Mouse (Mus musculus) kidney, postnatal 0 days (tissue): Measurements from ENCODE around the gene Hdac1. TPM values are rescaled to one million over a fixed set of nuclear protein-coding genes. Genes with fewer than 3 reads are reported as not detected.
A peak's percentile ranks its signal among the peaks of the same experiment; 100 is the strongest.

Source experiments
- ATAC-seq: fragments of 200-750 bp; cut with Nextera tagmentation; replicated peaks from 2 replicates; pipeline ENCODE4 v1.8.0; 2017; ENCODE audit warnings: low read depth, moderate number of reproducible peaks, moderate TSS enrichment, moderate library complexity; ENCODE audit not compliant: low FRiP score
- DNase-seq: peaks from one replicate; pipeline ENCODE4 v3.0.0-alpha.2; 2016; ENCODE audit warnings: low spot score
- H3K27ac ChIP-seq: fragments of 300-500 bp; sonication (generic); 2 replicates; pipeline ENCODE4 v1.5.1; 2014; ENCODE audit warnings: mild to moderate bottlenecking
- H3K27me3 ChIP-seq: fragments of 300-500 bp; sonication (generic); 2 replicates; pipeline ENCODE4 v1.6.1; 2014; ENCODE audit warnings: low read length, mixed read lengths; ENCODE audit not compliant: insufficient read depth
- H3K36me3 ChIP-seq: fragments of 300-500 bp; sonication (generic); 2 replicates; pipeline ENCODE4 v1.6.1; 2014; ENCODE audit warnings: low read length, mixed read lengths; ENCODE audit not compliant: insufficient read depth
- H3K4me1 ChIP-seq: fragments of 300-500 bp; sonication (generic); replicated peaks from 2 replicates; pipeline ENCODE4 v1.6.1; 2014; ENCODE audit warnings: antibody characterized with exemption, low read length, mixed read lengths; ENCODE audit not compliant: insufficient read depth
- H3K4me2 ChIP-seq: fragments of 300-500 bp; sonication (generic); 2 replicates; pipeline ENCODE4 v1.6.1; 2014; ENCODE audit warnings: mild to moderate bottlenecking, low read length, moderate library complexity, mixed read lengths
- H3K4me3 ChIP-seq: fragments of 300-500 bp; sonication (generic); replicated peaks from 2 replicates; pipeline ENCODE4 v1.5.1; 2014; ENCODE audit warnings: low read depth, low read length
- H3K9ac ChIP-seq: fragments of 300-500 bp; sonication (generic); 2 replicates; pipeline ENCODE4 v1.6.1; 2014; ENCODE audit warnings: low read depth, low read length
- H3K9me3 ChIP-seq: fragments of 300-500 bp; sonication (generic); replicated peaks from 2 replicates; pipeline ENCODE4 v1.6.1; 2016; ENCODE audit warnings: low read length, inconsistent platforms, mixed read lengths
- CTCF ChIP-seq: IDR thresholded peaks from 2 replicates; pipeline ENCODE4 v1.5.1; 2016; ENCODE audit warnings: antibody characterized with exemption, low read depth, mild to moderate bottlenecking, moderate library complexity
- WGBS: fragments of 180-500 bp; shearing (Covaris S2); extraction: QIAGEN DNeasy Blood & Tissue Kit; methylation state at CpG from one replicate; pipeline ENCODE4 v1.1.7; 2014; 5-methylcytosine and 5-hydroxymethylcytosine counted together
- polyA plus RNA-seq: library from polyadenylated mRNA; unstranded; fragments of >200 nt; fragmentation: Nextera tagmentation; extraction: Ambion mirVana; gene quantifications from 2 replicates; pipeline ENCODE4 v1.2.1, GENCODE M21; 2015

The Hdac1 gene
- polyA plus RNA-seq, 1 experiment from 2014 or later = 170 TPM

DNA sequence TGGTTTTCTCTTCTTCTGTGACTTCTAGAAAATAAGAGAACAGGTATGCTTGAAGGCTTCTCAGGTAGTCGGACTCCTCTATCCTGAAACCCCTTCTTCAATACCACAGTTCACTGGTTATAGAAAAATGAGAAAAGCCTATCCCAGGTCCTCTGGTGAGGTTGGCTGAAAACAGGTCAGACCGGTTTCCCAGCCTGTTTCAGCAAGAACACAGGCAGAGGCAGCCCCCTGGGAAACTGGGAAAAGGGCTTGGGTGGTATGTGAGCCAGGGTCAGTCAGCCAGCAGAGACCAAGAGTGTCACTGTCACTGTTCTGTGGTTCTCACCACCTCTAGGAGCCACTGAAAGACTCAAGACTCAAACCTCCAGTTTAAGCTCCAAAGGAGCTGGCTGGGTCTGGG lies 25.6 kb downstream of the Hdac1 start:
- WGBS = 31% methylated on average over 2 of the region's 2 CpGs
- Histone ChIP-seq H3K4me1 (no peaks in the 10 kb centered on the region), H3K4me3 (no peak overlapping the region), H3K9me3 (no peaks in the 10 kb centered on the region), H3K36me3 (peaks cover 21% of the 10 kb centered on the region), H3K4me2 (no peak overlapping the region), H3K27me3 (no peaks in the 10 kb centered on the region), H3K27ac (peak overlapping the region; percentile 65), H3K9ac (no peak overlapping the region)
- TF ChIP-seq CTCF = no peak
- ATAC-seq (no peak; the same call in 1 of the 2 replicates), DNase-seq (peak; percentile 34)

DNA sequence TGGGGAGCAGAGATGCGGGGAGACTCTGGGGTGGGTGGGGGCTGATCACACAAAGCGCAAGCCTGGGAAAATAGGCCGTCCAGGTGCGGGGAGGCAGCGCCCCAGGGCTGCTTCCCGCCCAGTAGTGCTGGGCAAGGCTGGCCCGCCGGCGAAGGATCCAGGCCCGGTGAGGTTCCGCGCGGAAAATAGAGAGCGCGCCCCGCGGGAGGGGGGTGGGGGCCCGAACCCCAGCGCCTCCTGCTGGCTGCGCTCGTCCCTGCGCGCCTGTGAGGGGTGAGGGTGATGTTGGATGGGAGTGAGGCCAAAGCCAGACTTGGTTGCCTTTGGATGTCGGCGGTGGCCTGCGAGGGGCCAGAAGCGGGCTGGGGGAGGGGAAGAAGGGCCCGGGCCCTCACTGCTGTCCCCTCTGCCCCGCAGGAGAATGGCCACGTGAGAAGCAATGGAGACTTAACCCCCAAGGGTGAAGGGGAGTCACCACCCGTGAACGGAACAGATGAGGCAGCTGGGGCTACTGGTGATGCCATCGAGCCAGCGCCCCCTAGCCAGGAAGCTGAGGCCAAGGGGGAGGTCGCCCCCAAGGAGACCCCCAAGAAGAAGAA lies 28.1 kb downstream of the Hdac1 start:
- 0 out of 2 replicates have a peak, but pooled peaks cover 3% of the 10 kb centered on the region for H3K4me1 ChIP-seq

DNA sequence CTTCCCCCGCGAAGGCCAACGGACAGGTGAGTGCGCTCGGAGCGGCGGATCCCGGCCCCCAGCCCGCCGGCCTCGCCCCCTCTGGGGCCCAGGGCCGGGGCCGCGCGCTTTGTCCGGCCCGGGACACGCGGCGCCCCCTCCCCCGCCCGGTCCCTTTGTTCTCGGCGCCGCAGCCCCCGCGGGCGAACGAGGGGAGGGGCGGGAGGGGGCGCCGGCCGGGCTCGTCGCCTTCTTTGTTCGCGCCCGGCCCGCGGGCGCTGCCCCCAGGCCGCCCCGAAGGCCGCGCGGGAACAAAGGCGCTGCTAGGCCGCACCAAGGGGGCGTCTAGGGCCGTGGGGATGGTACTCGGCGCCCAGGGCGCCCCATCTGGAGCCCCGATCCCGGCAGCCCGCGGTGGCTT lies 28.6 kb downstream of the Hdac1 start:
- no peaks in the 10 kb centered on the region for H3K27me3 ChIP-seq
- no peak for DNase-seq
- 0 out of 2 replicates have a peak, but pooled peaks cover 3% of the 10 kb centered on the region for H3K4me1 ChIP-seq
- ATAC-seq = peak; percentile 11; the same call in 1 of the 2 replicates
- peak overlapping the region; percentile 99 for H3K9ac ChIP-seq
- peak overlapping the region; percentile 79 for H3K4me3 ChIP-seq
- TF ChIP-seq CTCF = no peak
- no peaks in the 10 kb centered on the region for H3K36me3 ChIP-seq
- no peaks in the 10 kb centered on the region for H3K9me3 ChIP-seq
- H3K4me2 ChIP-seq = peak overlapping the region; percentile 70
- peak overlapping the region; percentile 92 for H3K27ac ChIP-seq
- WGBS = under 1% methylated on average over 36 of the region's 57 CpGs

More for the DNA sequence above, 28.1 kb downstream of the Hdac1 start:
- no peaks in the 10 kb centered on the region for H3K27me3 ChIP-seq
- H3K9ac ChIP-seq = peak overlapping the region; percentile 99
- ATAC-seq = peak; percentile 47
- peak overlapping the region; percentile 79 for H3K4me3 ChIP-seq
- peak overlapping the region; percentile 92 for H3K27ac ChIP-seq
- peak; percentile 81 for TF ChIP-seq CTCF
- no peaks in the 10 kb centered on the region for H3K36me3 ChIP-seq
- no peaks in the 10 kb centered on the region for H3K9me3 ChIP-seq
- peak overlapping the region; percentile 70 for H3K4me2 ChIP-seq
- under 1% methylated on average over 33 of the region's 35 CpGs for WGBS
- DNase-seq = peak; percentile 68

GRCm38 (mm10) chr4:129513086-129513767 lies 29.3 kb downstream of the Hdac1 start, which contains the start of gene Marcksl1:
TSS of gene Marcksl1 (plus strand) at chr4:129513581.
- Histone ChIP-seq H3K9ac (peak within 1 kb of the TSS; percentile 99), H3K27ac (peak within 1 kb of the TSS; percentile 92), H3K27me3 (no peaks in the 10 kb centered on the region), H3K4me1 (0 out of 2 replicates have a peak, but pooled peaks cover 3% of the 10 kb centered on the region), H3K36me3 (no peaks in the 10 kb centered on the region), H3K9me3 (no peaks in the 10 kb centered on the region), H3K4me2 (peak within 1 kb of the TSS; percentile 70), H3K4me3 (peak within 1 kb of the TSS; percentile 79)
- DNase-seq (peak; percentile 91), ATAC-seq (peak; percentile 82)
- 7% methylated on average over 28 of the region's 47 CpGs for WGBS
- TF ChIP-seq CTCF = no peak; the same call in 1 of the 2 replicates

- DNase-seq = no peak
- no peaks in the 10 kb centered on the region for H3K27me3 ChIP-seq
- no peak for TF ChIP-seq CTCF
- H3K9ac ChIP-seq = no peak overlapping the region
- H3K9me3 ChIP-seq = no peaks in the 10 kb centered on the region
- no peaks in the 10 kb centered on the region for H3K36me3 ChIP-seq
- no peak overlapping the region for H3K4me2 ChIP-seq
- H3K4me3 ChIP-seq = no peak overlapping the region
- WGBS = 47% methylated on average over 6 of the region's 6 CpGs
- no peak for ATAC-seq
- no peak overlapping the region for H3K27ac ChIP-seq
- 0 out of 2 replicates have a peak, but pooled peaks cover 3% of the 10 kb centered on the region for H3K4me1 ChIP-seq
Observed at GRCm38 (mm10) chr4:129511413-129512096, 31.0 kb downstream of the Hdac1 start.
